Mouse (Mus musculus) liver, embryonic 14.5 days (tissue): Measurements from ENCODE around the gene Hs3st2.

Experiments used
- CTCF ChIP-seq: IDR thresholded peaks from 2 replicates; pipeline ENCODE4 v1.5.1; 2016; ENCODE audit warnings: antibody characterized with exemption, low read depth, control low read depth
- EP300 ChIP-seq: IDR thresholded peaks from 2 replicates; pipeline ENCODE4 v1.6.1; 2016; ENCODE audit warnings: antibody characterized with exemption, low read depth

DNA sequence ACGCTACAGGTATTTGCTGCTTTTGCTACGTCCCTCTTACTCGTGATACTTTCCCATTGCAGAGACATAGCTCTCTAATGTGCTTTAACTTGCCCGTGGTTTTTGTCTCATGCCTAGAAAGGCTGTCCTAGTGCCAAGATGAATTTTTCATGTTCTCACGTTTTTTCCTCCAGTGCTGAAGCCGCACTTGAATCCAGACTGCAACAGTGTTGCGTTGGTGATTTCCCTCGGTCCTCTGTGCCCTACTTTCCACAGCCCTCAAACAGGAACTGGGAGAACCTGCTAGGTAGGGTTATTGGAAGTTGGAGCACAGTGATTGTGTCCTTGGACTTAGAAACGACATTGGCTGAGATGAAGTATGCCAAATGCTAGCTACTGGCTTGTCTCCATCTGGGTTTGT is 97.7 kb downstream of the Hs3st2 start:
- TF ChIP-seq CTCF, result no peak
- TF ChIP-seq EP300, result no peak
